Mouse (Mus musculus): ENCODE results near the gene U2af1l4.

DNA sequence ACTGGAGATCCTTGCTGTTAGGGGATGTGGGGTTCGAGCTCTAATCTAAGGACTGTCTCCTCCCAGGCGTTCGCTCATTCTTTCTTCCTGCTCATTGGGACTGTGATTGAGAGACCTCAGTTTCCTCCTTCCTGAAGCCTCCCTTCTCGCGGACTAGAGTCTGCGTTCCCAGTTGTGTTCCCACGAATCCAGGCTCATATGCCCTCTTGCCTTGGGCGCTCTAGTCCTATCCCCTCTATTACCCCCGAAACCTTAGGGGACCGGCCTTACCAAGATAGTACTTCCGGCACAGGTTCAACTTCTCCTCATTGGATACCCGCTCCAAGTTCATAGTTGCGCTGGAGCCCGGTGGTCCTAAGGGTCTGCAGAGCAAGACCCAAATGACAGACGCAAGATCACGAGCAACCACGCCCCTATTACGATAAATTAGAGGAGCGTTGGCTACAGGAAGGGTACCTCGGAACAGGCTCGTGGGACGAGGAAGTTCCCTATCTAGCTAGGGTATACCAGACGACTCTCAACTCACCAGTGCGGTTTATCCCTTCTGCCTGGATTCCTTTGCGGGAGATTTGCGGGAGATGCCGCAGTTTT is 480 bp upstream of the U2af1l4 start:
- TF ChIP-seq CTCF (IDR thresholded peaks at IDR 0.05; ENCODE audit: extremely low read depth, insufficient read depth, insufficient read length, insufficient replicate concordance) (no peak), POLR2A (IDR thresholded peaks at IDR 0.05; ENCODE audit: low read depth, low read length) (no peak; the same call in 1 of the 2 replicates)
